Mouse (Mus musculus): ENCODE measurements around the gene Chpt1. TPM values are rescaled to one million over a fixed set of nuclear protein-coding genes. Genes with fewer than 3 reads are reported as not detected.

Gene Chpt1
- polyA plus RNA-seq, 1 experiment, result 90.5 TPM

GRCm38 (mm10) chr10:88407875-88408631 lies 95.8 kb downstream of the Chpt1 start:
- H3K27ac ChIP-seq (ENCODE audit: insufficient read depth, low read depth, low read length), result no peak overlapping the region
- WGBS, result 79% methylated on average over 12 of the region's 12 CpGs
- no peaks in the 10 kb centered on the region for H3K27me3 ChIP-seq (ENCODE audit: control insufficient read depth, insufficient read depth, low read length)
- TF ChIP-seq CTCF (IDR thresholded peaks at IDR 0.05; ENCODE audit: extremely low read depth, insufficient read length, insufficient replicate concordance, low read depth, low read length) (no peak), POLR2A (IDR thresholded peaks at IDR 0.05; ENCODE audit: low read depth, low read length) (no peak)
- H3K4me1 ChIP-seq (ENCODE audit: control insufficient read depth, insufficient read depth, insufficient read length, low read length), result 0 out of 2 replicates have a peak, but pooled peaks cover 1% of the 10 kb centered on the region
- H3K4me3 ChIP-seq (ENCODE audit: low read depth, low read length), result no peak overlapping the region
- peaks cover 4% of the 10 kb centered on the region for H3K36me3 ChIP-seq (ENCODE audit: control insufficient read depth, insufficient read depth, low read length)

GRCm38 (mm10) chr10:88405812-88406211 lies 98.1 kb downstream of the Chpt1 start:
- WGBS, result 73% methylated on average over 7 of the region's 7 CpGs

GRCm38 (mm10) chr10:88404220-88404619 lies 99.7 kb downstream of the Chpt1 start:
- Histone ChIP-seq H3K36me3 (ENCODE audit: control insufficient read depth, insufficient read depth, low read length) (no peaks in the 10 kb centered on the region), H3K4me1 (ENCODE audit: control insufficient read depth, insufficient read depth, insufficient read length, low read length) (no peaks in the 10 kb centered on the region), H3K27ac (ENCODE audit: insufficient read depth, low read depth, low read length) (no peak overlapping the region), H3K27me3 (ENCODE audit: control insufficient read depth, insufficient read depth, low read length) (no peaks in the 10 kb centered on the region), H3K4me3 (ENCODE audit: low read depth, low read length) (no peak overlapping the region)
- 83% methylated on average over 6 of the region's 6 CpGs for WGBS
- no peak for TF ChIP-seq CTCF (IDR thresholded peaks at IDR 0.05; ENCODE audit: extremely low read depth, insufficient read length, insufficient replicate concordance, low read depth, low read length)
- TF ChIP-seq POLR2A (IDR thresholded peaks at IDR 0.05; ENCODE audit: low read depth, low read length), result no peak

More at GRCm38 (mm10) chr10:88405812-88406211, 98.1 kb downstream of the Chpt1 start:
- Histone ChIP-seq H3K4me1 (ENCODE audit: control insufficient read depth, insufficient read depth, insufficient read length, low read length) (0 out of 2 replicates have a peak, but pooled peaks cover 1% of the 10 kb centered on the region), H3K36me3 (ENCODE audit: control insufficient read depth, insufficient read depth, low read length) (no peaks in the 10 kb centered on the region), H3K27ac (ENCODE audit: insufficient read depth, low read depth, low read length) (no peak overlapping the region), H3K27me3 (ENCODE audit: control insufficient read depth, insufficient read depth, low read length) (no peaks in the 10 kb centered on the region), H3K4me3 (ENCODE audit: low read depth, low read length) (no peak overlapping the region)
- no peak for TF ChIP-seq POLR2A (IDR thresholded peaks at IDR 0.05; ENCODE audit: low read depth, low read length)
- no peak for TF ChIP-seq CTCF (IDR thresholded peaks at IDR 0.05; ENCODE audit: extremely low read depth, insufficient read length, insufficient replicate concordance, low read depth, low read length)

- H3K36me3 ChIP-seq (ENCODE audit: control insufficient read depth, insufficient read depth, low read length), result no peaks in the 10 kb centered on the region
- WGBS, result 67% methylated on average over 4 of the region's 4 CpGs
- no peak overlapping the region for H3K27ac ChIP-seq (ENCODE audit: insufficient read depth, low read depth, low read length)
- no peaks in the 10 kb centered on the region for H3K4me1 ChIP-seq (ENCODE audit: control insufficient read depth, insufficient read depth, insufficient read length, low read length)
- H3K27me3 ChIP-seq (ENCODE audit: control insufficient read depth, insufficient read depth, low read length), result no peaks in the 10 kb centered on the region
- no peak overlapping the region for H3K4me3 ChIP-seq (ENCODE audit: low read depth, low read length)
- TF ChIP-seq CTCF (IDR thresholded peaks at IDR 0.05; ENCODE audit: extremely low read depth, insufficient read length, insufficient replicate concordance, low read depth, low read length), result no peak
- no peak for TF ChIP-seq POLR2A (IDR thresholded peaks at IDR 0.05; ENCODE audit: low read depth, low read length)
These were observed 100.9 kb downstream of the Chpt1 start for GRCm38 (mm10) chr10:88403021-88403420.

Other genes with a start within 250 kb of the Chpt1 start
- 3.6 and 4.6 TPM in 2 replicates for gene Dram1, start 125.0 kb downstream of the Chpt1 start, polyA plus RNA-seq (2012; rRNA removed)
- gene Gnptab, start 124.9 kb downstream of the Chpt1 start, polyA plus RNA-seq (2012; rRNA removed), result 4.5 and 6.1 TPM in 2 replicates
- gene Sycp3, start 44.5 kb downstream of the Chpt1 start, polyA plus RNA-seq (2012; rRNA removed), result not detected in 2 replicates
- gene Mybpc1, start 101.1 kb upstream of the Chpt1 start, polyA plus RNA-seq (2012; rRNA removed), result 0.17 TPM in 1 of 2 replicates, not detected in the other
- not detected in 2 replicates for gene Spic, start 180.9 kb upstream of the Chpt1 start, polyA plus RNA-seq (2012; rRNA removed)
- gene Arl1, start 226.8 kb upstream of the Chpt1 start, polyA plus RNA-seq (2012; rRNA removed), result 7.0 and 9.5 TPM in 2 replicates

Measured in small intestine, adult 2 months (tissue).